24 mouse cellular contexts compared by ENCODE assay signal in genomic region chr2:3353160-3353559, GRCm38 (mm10). TPM values are rescaled to one million over a fixed set of nuclear protein-coding genes. Genes with fewer than 3 reads are reported as not detected.
A peak's percentile ranks its signal among the peaks of the same experiment; 100 is the strongest.
DNase-seq lines count a peak whose midpoint lies in the region; ATAC-seq and TF ChIP-seq lines count a peak whose summit lies in the region.
"Had no signal": no experiment of that assay in that cellular context is flagged by ENCODE, and none has a peak within 500 bp of the region (broad histone marks: within the 10 kb centered on the region; RNA-seq: fewer than 3 reads in every experiment).

No protein-coding gene starts in this region.

- H3K36me3 ChIP-seq in forebrain, postnatal 0 days (ENCODE audit: insufficient read depth) = no peaks in the 10 kb centered on the region
- H3K36me3 ChIP-seq: G1E had no signal

- no peak overlapping the region for H3K4me3 ChIP-seq in forebrain, postnatal 0 days (ENCODE audit: low read depth, low read length)

- no peaks in the 10 kb centered on the region for H3K4me1 ChIP-seq in forebrain, postnatal 0 days (ENCODE audit: insufficient read depth)

- no peaks in the 10 kb centered on the region for H3K27me3 ChIP-seq in forebrain, postnatal 0 days (ENCODE audit: insufficient read depth, low read length)
- H3K27me3 ChIP-seq: CH12.LX had no signal

- peak; percentile 85 for DNase-seq in fat pad, adult 2 months (ENCODE audit: extremely low read depth, low read depth, low spot score)
- DNase-seq in gonadal fat pad, adult 2 months (ENCODE audit: low read depth) = peak; percentile 65
- DNase-seq in forebrain, postnatal 0 days = no peak
- DNase-seq: adrenal gland, adult 2 months; adrenal gland, adult 8-10 months; adrenal gland, postnatal 10 days; adrenal gland, postnatal 14 days; adrenal gland, postnatal 25 days; adrenal gland, postnatal 36 days; B cell, adult 2 months; cerebellum, adult 11 months; cerebellum, adult 11-12 months; cerebellum, adult 18-20 months had no signal

- H3K4me2 ChIP-seq in forebrain, postnatal 0 days (ENCODE audit: low read depth) = no peak overlapping the region

- H3K27ac ChIP-seq in forebrain, postnatal 0 days (ENCODE audit: low read depth, low read length) = no peak overlapping the region

- H3K9me3 ChIP-seq in forebrain, postnatal 0 days (ENCODE audit: low read length) = no peaks in the 10 kb centered on the region
- H3K9me3 ChIP-seq: G1E had no signal

- TF ChIP-seq CTCF in forebrain, postnatal 0 days (IDR thresholded peaks at IDR 0.05; ENCODE audit: low read depth) = no peak

- ATAC-seq in forebrain, postnatal 0 days = no peak
- ATAC-seq in megakaryocyte, adult 5-6 weeks (ENCODE audit: poor library complexity, severe bottlenecking) = no peak
- ATAC-seq: activated CD4-positive, CD25-positive, alpha-beta regulatory T cell, adult 4 months; CD4-positive, CD25-positive, alpha-beta regulatory T cell, adult 4 months; Patski had no signal

- H3K9ac ChIP-seq in forebrain, postnatal 0 days = no peak overlapping the region

RNA-seq across cellular contexts. Expression of gene Acbd7, which starts 17.2 kb away (rescaled TPM):
- polyA plus RNA-seq in gonadal fat pad, adult 2 months (2012; rRNA removed) = 30.9 and 73.5 TPM in 2 replicates
- 4.1 TPM in 1 of 2 replicates, not detected in the other for total RNA-seq in forebrain, postnatal 0 days (2014; rRNA removed)
- 4.3 and 5.7 TPM in 2 replicates for polyA plus RNA-seq in forebrain, postnatal 0 days (2015; fragmentation: Nextera tagmentation; extraction: Ambion mirVana)
- total RNA-seq in megakaryocyte, adult 5-6 weeks (2015) = not detected in 2 replicates
- total RNA-seq in megakaryocyte, adult 5-6 weeks (2017) = not detected in 2 replicates
- total RNA-seq: adrenal gland, adult 2 months; adrenal gland, adult 8-10 months; adrenal gland, postnatal 14 days; adrenal gland, postnatal 25 days; adrenal gland, postnatal 36 days; adrenal gland, postnatal 4 days had no signal
- polyA plus RNA-seq: activated CD4-positive, CD25-positive, alpha-beta regulatory T cell, adult 4 months; adrenal gland, adult 2 months; G1E had no signal

RNA-seq across cellular contexts. Expression of gene Rpp38, which starts 20.7 kb away (rescaled TPM):
- 6.2 and 6.5 TPM in 2 replicates for polyA plus RNA-seq in gonadal fat pad, adult 2 months (2012; rRNA removed)
- total RNA-seq in forebrain, postnatal 0 days (2014; rRNA removed) = 11.8 and 13.5 TPM in 2 replicates
- 9.4 and 9.8 TPM in 2 replicates for polyA plus RNA-seq in forebrain, postnatal 0 days (2015; fragmentation: Nextera tagmentation; extraction: Ambion mirVana)
- total RNA-seq in megakaryocyte, adult 5-6 weeks (2015) = 7.6 and 7.9 TPM in 2 replicates
- total RNA-seq in megakaryocyte, adult 5-6 weeks (2017) = 1.5 and 1.7 TPM in 2 replicates

RNA-seq across cellular contexts. Expression of gene Olah, which starts 43.9 kb away (rescaled TPM):
- polyA plus RNA-seq in gonadal fat pad, adult 2 months (2012; rRNA removed) = not detected in 2 replicates
- total RNA-seq in forebrain, postnatal 0 days (2014; rRNA removed) = not detected in 2 replicates
- 0.13 TPM in 1 of 2 replicates, not detected in the other for polyA plus RNA-seq in forebrain, postnatal 0 days (2015; fragmentation: Nextera tagmentation; extraction: Ambion mirVana)
- not detected in 2 replicates for total RNA-seq in megakaryocyte, adult 5-6 weeks (2015)
- total RNA-seq in megakaryocyte, adult 5-6 weeks (2017) = not detected in 2 replicates
- total RNA-seq: adrenal gland, postnatal 14 days; ES-E14; MEL had no signal
- polyA plus RNA-seq: activated CD4-positive, CD25-positive, alpha-beta regulatory T cell, adult 4 months; adrenal gland, adult 2 months; brain, embryonic 14.5 days; C2C12; CD4-positive, CD25-positive, alpha-beta regulatory T cell, adult 4 months; G1E had no signal
